Mouse (Mus musculus) olfactory bulb, adult 2 months (tissue): ENCODE measurements around the gene Mrtfb.

Source experiments
- CTCF ChIP-seq: fragments of 200-500 bp; IDR thresholded peaks from 2 replicates; pipeline ENCODE4 v1.5.1; 2012; ENCODE audit warnings: low read depth, mild to moderate bottlenecking, low read length, moderate library complexity; ENCODE audit not compliant: insufficient read depth
- POLR2A ChIP-seq: fragments of 200-500 bp; IDR thresholded peaks from 2 replicates; pipeline ENCODE4 v1.6.1; 2012; ENCODE audit warnings: mild to moderate bottlenecking, low read depth, low read length, moderate library complexity; ENCODE audit not compliant: insufficient read depth

DNA sequence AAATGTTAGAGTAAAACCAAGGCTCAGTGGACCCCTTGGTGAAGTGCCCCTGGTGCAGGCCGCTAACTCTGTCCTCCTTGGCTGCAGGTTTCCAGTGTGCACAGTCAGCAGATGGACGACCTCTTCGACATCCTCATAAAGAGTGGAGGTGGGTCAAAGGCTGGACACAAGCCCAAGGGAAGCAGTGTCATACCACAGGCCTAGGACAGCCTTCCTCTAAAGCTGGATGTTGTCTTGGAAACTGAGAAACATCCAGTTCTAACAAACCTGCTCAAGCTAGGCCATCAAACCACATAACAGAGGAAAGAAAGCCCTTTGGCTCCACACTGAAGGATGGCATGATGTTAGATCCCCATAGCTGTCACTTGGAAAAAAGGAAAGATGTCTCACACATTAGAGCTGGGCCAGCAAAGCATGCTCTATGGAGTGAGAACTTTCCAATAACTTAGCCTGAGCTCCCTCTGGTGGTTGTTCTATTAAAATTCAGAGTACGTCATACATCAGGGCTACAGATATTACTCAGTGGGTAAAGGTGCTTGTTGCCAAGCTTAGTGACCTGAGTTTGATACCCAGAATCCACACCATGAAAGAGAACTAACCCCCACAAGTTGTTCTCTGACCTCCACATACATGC, 153.4 kb downstream of the Mrtfb start:
- TF ChIP-seq POLR2A (no peak), CTCF (no peak)
